Mouse (Mus musculus): ENCODE measurements at regions not wholly inside any gene's neighbourhood (a gene's known extent, or its start where the extent isn't known, plus 50 kb on each side); places are given as distances from the start of the nearest gene placed in this dataset.

- no peak for TF ChIP-seq CTCF (IDR thresholded peaks at IDR 0.05; ENCODE audit: extremely low read depth, insufficient read depth, insufficient read length, insufficient replicate concordance)
- TF ChIP-seq POLR2A (IDR thresholded peaks at IDR 0.05; ENCODE audit: low read depth, low read length): no peak
These were observed 225.9 kb downstream of the Adam6a start for GRCm38 (mm10) chr12:113769587-113769986.
